Comparison of ENCODE assay signal across 10 mouse cellular contexts in genomic region chr6:91128996-91129395, GRCm38 (mm10). TPM values are rescaled to one million over a fixed set of nuclear protein-coding genes. Genes with fewer than 3 reads are reported as not detected.
DNase-seq lines count a peak whose midpoint lies in the region; ATAC-seq and TF ChIP-seq lines count a peak whose summit lies in the region.
"Had no signal": no experiment of that assay in that cellular context is flagged by ENCODE, and none has a peak within 500 bp of the region (broad histone marks: within the 10 kb centered on the region; RNA-seq: fewer than 3 reads in every experiment).

No protein-coding gene starts in this region.

- H3K4me1 ChIP-seq in lung, adult 2 months (ENCODE audit: control insufficient read depth, insufficient read depth, low read length): peaks cover 5% of the 10 kb centered on the region
- peaks cover 2 to 17% of the 10 kb centered on the region in 2 experiments; a peak in 3 of 4 replicates for H3K4me1 ChIP-seq in MEL (ENCODE audit: control insufficient read depth in 1 of 2, insufficient read depth in 2 of 2, low read length in 2 of 2)
- H3K4me1 ChIP-seq: forebrain, embryonic 15.5 days; kidney, embryonic 15.5 days had no signal

- no peaks in the 10 kb centered on the region for H3K9me3 ChIP-seq in MEL (replicated peaks; ENCODE audit: insufficient read depth, low read length)
- H3K9me3 ChIP-seq: forebrain, embryonic 15.5 days; kidney, embryonic 15.5 days had no signal

- H3K79me2 ChIP-seq in MEL (ENCODE audit: control insufficient read depth, insufficient read depth, low read length, poor library complexity): no peaks in the 10 kb centered on the region

- ATAC-seq in CD4-positive, CD25-positive, alpha-beta regulatory T cell, adult 4 months: peak; percentile 25
- ATAC-seq: forebrain, embryonic 15.5 days had no signal

- no peak overlapping the region for H3K9ac ChIP-seq in MEL (ENCODE audit: control insufficient read depth, low read depth, low read length, poor library complexity, severe bottlenecking)
- H3K9ac ChIP-seq: forebrain, embryonic 15.5 days; kidney, embryonic 15.5 days had no signal

- TF ChIP-seq CTCF in lung, adult 2 months (IDR thresholded peaks at IDR 0.05; ENCODE audit: insufficient read depth, low read length): peak; percentile 17; the same call in 1 of the 2 replicates
- TF ChIP-seq CTCF in MEL (IDR thresholded peaks at IDR 0.05 in 2 of 3, conservative IDR thresholded peaks at IDR 0.05 in 1 of 3; ENCODE audit: control insufficient read depth in 1 of 3, insufficient read depth in 1 of 3, low read depth in 2 of 3, low read length in 3 of 3, poor library complexity in 1 of 3, severe bottlenecking in 1 of 3): peak; percentile 53 to 67 (median 59)

- TF ChIP-seq EP300 in MEL (IDR thresholded peaks at IDR 0.05; ENCODE audit: low read depth in 1 of 2, low read length in 2 of 2): no peak

- DNase-seq in lung, adult 2 months: no peak
- no peak for DNase-seq in lung, postnatal 10 days
- DNase-seq in MEL (ENCODE audit: low read depth, low spot score): peak; percentile 48
- peak; percentile 64 for DNase-seq in splenic B cell, adult 2 months (ENCODE audit: low read depth, low spot score)
- DNase-seq in layer of hippocampus, postnatal 36 days: no peak
- no peak for DNase-seq in heart, adult 9 months (ENCODE audit: low spot score in 2 of 2)
- DNase-seq: cerebellum, adult 9-11 months had no signal

- H3K4me3 ChIP-seq in lung, adult 2 months (replicated peaks; ENCODE audit: extremely low read depth, low read depth, low read length): no peak overlapping the region
- H3K4me3 ChIP-seq in MEL (ENCODE audit: control insufficient read depth in 1 of 2, insufficient read depth in 1 of 2, low read depth in 2 of 2, low read length in 2 of 2): no peak overlapping the region
- H3K4me3 ChIP-seq: forebrain, embryonic 15.5 days; kidney, embryonic 15.5 days had no signal

- peaks cover 0 to 12% of the 10 kb centered on the region in 2 experiments; a peak in 2 of 4 replicates for H3K36me3 ChIP-seq in MEL (ENCODE audit: control insufficient read depth in 1 of 2, insufficient read depth in 2 of 2, low read length in 2 of 2)
- H3K36me3 ChIP-seq in splenic B cell, adult 2 months (ENCODE audit: control insufficient read depth, insufficient read depth, low read length, poor library complexity, severe bottlenecking): no peaks in the 10 kb centered on the region
- H3K36me3 ChIP-seq: forebrain, embryonic 15.5 days; kidney, embryonic 15.5 days had no signal

- peaks cover 0 to 2% of the 10 kb centered on the region in 2 experiments; a peak in 3 of 4 replicates for H3K27me3 ChIP-seq in MEL (ENCODE audit: control insufficient read depth in 1 of 2, insufficient read depth in 2 of 2, low read length in 2 of 2)
- no peaks in the 10 kb centered on the region for H3K27me3 ChIP-seq in splenic B cell, adult 2 months (ENCODE audit: control insufficient read depth, insufficient read depth, low read length, poor library complexity, severe bottlenecking)
- H3K27me3 ChIP-seq: forebrain, embryonic 15.5 days had no signal

- TF ChIP-seq RAD21 in MEL (IDR thresholded peaks at IDR 0.05; ENCODE audit: low read depth, low read length): peak; percentile 67

- no peak for TF ChIP-seq POLR2A in lung, adult 2 months (IDR thresholded peaks at IDR 0.05; ENCODE audit: borderline replicate concordance, extremely low read depth, low read depth, low read length)
- no peak for TF ChIP-seq POLR2A in MEL (IDR thresholded peaks at IDR 0.05; ENCODE audit: control insufficient read depth in 1 of 2, insufficient read depth in 1 of 2, low read depth in 1 of 2, low read length in 2 of 2, poor library complexity in 1 of 2)

- WGBS in lung, adult 2 months: 66% methylated on average over 4 of the region's 4 CpGs

- H3K27ac ChIP-seq in MEL (ENCODE audit: control insufficient read depth, low read depth, low read length): no peak overlapping the region
- H3K27ac ChIP-seq: forebrain, embryonic 15.5 days; kidney, embryonic 15.5 days had no signal

TF ChIP-seq in MEL, 35 proteins besides CTCF, POLR2A, EP300 and RAD21:
- TF ChIP-seq GABPA (IDR thresholded peaks at IDR 0.05; ENCODE audit: low read depth, low read length): no peak
- TF ChIP-seq UBTF (IDR thresholded peaks at IDR 0.05; ENCODE audit: borderline replicate concordance, insufficient read depth, low read depth, low read length): no peak
- TF ChIP-seq ZKSCAN1 (IDR thresholded peaks at IDR 0.05; ENCODE audit: low read depth, low read length): no peak
- TF ChIP-seq SMC3 (IDR thresholded peaks at IDR 0.05; ENCODE audit: low read depth, low read length): peak; percentile 56
- TF ChIP-seq ZC3H11A (IDR thresholded peaks at IDR 0.05; ENCODE audit: low read depth, low read length): peak; percentile 54
- no peak for TF ChIP-seq HCFC1 (IDR thresholded peaks at IDR 0.05; ENCODE audit: low read depth, low read length)
- TF ChIP-seq USF2 (IDR thresholded peaks at IDR 0.05; ENCODE audit: borderline replicate concordance in 1 of 2, insufficient read depth in 1 of 2, low read depth in 1 of 2, low read length in 2 of 2): no peak
- no peak for TF ChIP-seq NRF1 (IDR thresholded peaks at IDR 0.05; ENCODE audit: insufficient read depth, low read depth, low read length, poor library complexity, severe bottlenecking)

RNA-seq across cellular contexts. Expression of gene Nup210, which starts 12.4 kb away (rescaled TPM):
- 25.7 and 40.2 TPM in 2 replicates for polyA plus RNA-seq in lung, adult 2 months (2012; rRNA removed)
- polyA plus RNA-seq in CD4-positive, CD25-positive, alpha-beta regulatory T cell, adult 4 months (2017; shearing (Covaris generic)): 100 to 1,000 TPM in 1 of 2 experiments, 10 to 100 TPM in 1; 86.2 to 109 TPM
- 46.3 and 56.7 TPM in 2 replicates for total RNA-seq in MEL (2012; rRNA removed)
- 100 to 1,000 TPM in 1 of 2 experiments, 10 to 100 TPM in 1; 71.5 to 394 TPM for polyA plus RNA-seq in MEL (2012; ENCODE audit: insufficient read depth in 1 of 2, insufficient read length in 2 of 2, low read depth in 1 of 2, low replicate concordance in 2 of 2, missing spikeins in 1 of 2)
- 10 to 100 TPM; 19.1 to 24.7 TPM for total RNA-seq in layer of hippocampus, postnatal 36 days (2021)

RNA-seq across cellular contexts. Expression of gene Hdac11, which starts 27.5 kb away (rescaled TPM):
- polyA plus RNA-seq in lung, adult 2 months (2012; rRNA removed): 18.4 and 18.7 TPM in 2 replicates
- polyA plus RNA-seq in CD4-positive, CD25-positive, alpha-beta regulatory T cell, adult 4 months (2017; shearing (Covaris generic)): 1 to 10 TPM; 1.5 to 2.0 TPM
- total RNA-seq in MEL (2012; rRNA removed): 2.5 and 3.3 TPM in 2 replicates
- 1 to 10 TPM in 1 of 2 experiments, not detected in 1; 6.0 TPM for polyA plus RNA-seq in MEL (2012; ENCODE audit: insufficient read depth in 1 of 2, insufficient read length in 2 of 2, low read depth in 1 of 2, low replicate concordance in 2 of 2, missing spikeins in 1 of 2)
- 100 to 1,000 TPM; 143 to 159 TPM for total RNA-seq in layer of hippocampus, postnatal 36 days (2021)

Comparison
In these comparisons a context has a peak if more than half of its experiments do, and no peak if none do; other contexts are left out.
1. DNase-seq: peak in MEL (single experiment) and splenic B cell, adult 2 months (single experiment); none in lung, adult 2 months (single experiment), lung, postnatal 10 days (single experiment), layer of hippocampus, postnatal 36 days (0 of 2) and heart, adult 9 months (0 of 2).